Mouse (Mus musculus): ENCODE data around the gene Lpp. TPM values are rescaled to one million over a fixed set of nuclear protein-coding genes. Genes with fewer than 3 reads are reported as not detected.

Gene Lpp
- total RNA-seq (2012; rRNA removed) (not detected in 2 replicates), polyA plus RNA-seq (2012; ENCODE audit: insufficient read depth in 1 of 2, insufficient read length in 2 of 2, low read depth in 1 of 2, low replicate concordance in 2 of 2, missing spikeins in 1 of 2) (not detected)

GRCm38 (mm10) chr16:24392651-24393555, at the start of gene Lpp:
Lpp (plus strand) TSS chr16:24393507.
- no peaks in the 10 kb centered on the region for H3K27me3 ChIP-seq (ENCODE audit: control insufficient read depth in 1 of 2, insufficient read depth in 2 of 2, low read length in 2 of 2)
- no peak for DNase-seq (ENCODE audit: low read depth, low spot score)
- TF ChIP-seq CTCF (IDR thresholded peaks at IDR 0.05 in 2 of 3, conservative IDR thresholded peaks at IDR 0.05 in 1 of 3; ENCODE audit: control insufficient read depth in 1 of 3, insufficient read depth in 1 of 3, low read depth in 2 of 3, low read length in 3 of 3, poor library complexity in 1 of 3, severe bottlenecking in 1 of 3) (no peak), ZNF384 (IDR thresholded peaks at IDR 0.05; ENCODE audit: low read depth, low read length) (no peak), USF1 (IDR thresholded peaks at IDR 0.05; ENCODE audit: low read depth, low read length) (no peak), CHD1 (IDR thresholded peaks at IDR 0.05; ENCODE audit: low read depth, low read length) (no peak), ZC3H11A (IDR thresholded peaks at IDR 0.05; ENCODE audit: low read depth, low read length) (no peak), SIN3A (IDR thresholded peaks at IDR 0.05; ENCODE audit: low read length) (no peak), MYC (IDR thresholded peaks at IDR 0.05; ENCODE audit: low read depth, low read length) (no peak), MYB (IDR thresholded peaks at IDR 0.05; ENCODE audit: low read depth, low read length) (no peak), SMC3 (IDR thresholded peaks at IDR 0.05; ENCODE audit: low read depth, low read length) (no peak), EP300 (IDR thresholded peaks at IDR 0.05; ENCODE audit: low read depth in 1 of 2, low read length in 2 of 2) (no peak), HCFC1 (IDR thresholded peaks at IDR 0.05; ENCODE audit: low read depth, low read length) (no peak), POLR2AphosphoS2 (IDR thresholded peaks at IDR 0.05; ENCODE audit: low read length) (no peak), ZMIZ1 (IDR thresholded peaks at IDR 0.05; ENCODE audit: low read depth, low read length) (no peak), ELF1 (IDR thresholded peaks at IDR 0.05; ENCODE audit: low read depth, low read length) (no peak), TBP (IDR thresholded peaks at IDR 0.05; ENCODE audit: low read depth, low read length) (no peak), BHLHE40 (IDR thresholded peaks at IDR 0.05; ENCODE audit: borderline replicate concordance, low read depth, low read length) (no peak), UBTF (IDR thresholded peaks at IDR 0.05; ENCODE audit: borderline replicate concordance, insufficient read depth, low read depth, low read length) (no peak), MXI1 (IDR thresholded peaks at IDR 0.05; ENCODE audit: low read depth, low read length) (no peak), MEF2A (IDR thresholded peaks at IDR 0.05; ENCODE audit: extremely low read depth, insufficient replicate concordance, low read depth, low read length, poor library complexity, severe bottlenecking) (no peak), MAX (IDR thresholded peaks at IDR 0.05; ENCODE audit: low read length) (no peak)
- H3K4me3 ChIP-seq (ENCODE audit: control insufficient read depth in 1 of 2, insufficient read depth in 1 of 2, low read depth in 2 of 2, low read length in 2 of 2), result no peak within 1 kb of the TSS
- H3K4me1 ChIP-seq (ENCODE audit: control insufficient read depth in 1 of 2, insufficient read depth in 2 of 2, low read length in 2 of 2), result no peaks in the 10 kb centered on the region
- H3K36me3 ChIP-seq (ENCODE audit: control insufficient read depth in 1 of 2, insufficient read depth in 2 of 2, low read length in 2 of 2), result no peaks in the 10 kb centered on the region
- no peaks in the 10 kb centered on the region for H3K9me3 ChIP-seq (replicated peaks; ENCODE audit: insufficient read depth, low read length)
- no peak within 1 kb of the TSS for H3K27ac ChIP-seq (ENCODE audit: control insufficient read depth, low read depth, low read length)
- no peaks in the 10 kb centered on the region for H3K79me2 ChIP-seq (ENCODE audit: control insufficient read depth, insufficient read depth, low read length, poor library complexity)
- H3K9ac ChIP-seq (ENCODE audit: control insufficient read depth, low read depth, low read length, poor library complexity, severe bottlenecking), result no peak within 1 kb of the TSS
